Mouse (Mus musculus) neural tube, embryonic 14.5 days (tissue): Measurements from ENCODE around the gene Ddx41. TPM values are rescaled to one million over a fixed set of nuclear protein-coding genes. Genes with fewer than 3 reads are reported as not detected.

Experiments
- microRNA-seq: library from miRNA; unstranded; fragments of <30 nt; microRNA quantifications from one replicate; pipeline ENCODE4, GENCODE M21; 2016
- polyA plus RNA-seq: library from polyadenylated mRNA; unstranded; fragments of >200 nt; fragmentation: Nextera tagmentation; extraction: Ambion mirVana; gene quantifications from 2 replicates; pipeline ENCODE4 v1.2.1, GENCODE M21; 2014

The Ddx41 gene
- polyA plus RNA-seq, 1 experiment from 2014 or later: 51.3 TPM

Small RNA genes lying within 50 kb of the gene (microRNA-seq; reads per million reads assigned to microRNA genes)
- 0.85 reads per million for gene Mir6945

Other genes with a start within 250 kb of the Ddx41 start
- gene Prelid1, start 216.2 kb downstream of the Ddx41 start, polyA plus RNA-seq: 316 and 329 TPM in 2 replicates
- 99.0 and 101 TPM in 2 replicates for gene Rab24, start 214.7 kb downstream of the Ddx41 start, polyA plus RNA-seq
- gene Mxd3, start 206.8 kb downstream of the Ddx41 start, polyA plus RNA-seq: 5.7 and 5.9 TPM in 2 replicates
- 36.5 and 49.9 TPM in 2 replicates for gene Lman2, start 173.9 kb downstream of the Ddx41 start, polyA plus RNA-seq
- gene Rgs14, start 166.9 kb downstream of the Ddx41 start, polyA plus RNA-seq: 0.11 and 0.32 TPM in 2 replicates
- 0.19 and 0.32 TPM in 2 replicates for gene Slc34a1, start 138.5 kb downstream of the Ddx41 start, polyA plus RNA-seq
- gene Pfn3, start 121.4 kb downstream of the Ddx41 start, polyA plus RNA-seq: 0.55 and 1.2 TPM in 2 replicates
- gene F12, start 109.9 kb downstream of the Ddx41 start, polyA plus RNA-seq: 0.18 TPM in 1 of 2 replicates, not detected in the other
- 39.0 and 42.1 TPM in 2 replicates for gene Grk6, start 91.6 kb downstream of the Ddx41 start, polyA plus RNA-seq
- 5.8 and 6.7 TPM in 2 replicates for gene Prr7, start 72.4 kb downstream of the Ddx41 start, polyA plus RNA-seq
- gene Dbn1, start 48.5 kb downstream of the Ddx41 start, polyA plus RNA-seq: 376 and 450 TPM in 2 replicates
- gene Pdlim7, start 23.0 kb downstream of the Ddx41 start, polyA plus RNA-seq: 142 and 163 TPM in 2 replicates
- gene Dok3, start 7.4 kb downstream of the Ddx41 start, polyA plus RNA-seq: 4.2 and 4.6 TPM in 2 replicates
- 47.1 and 50.1 TPM in 2 replicates for gene Fam193b, start 34.5 kb upstream of the Ddx41 start, polyA plus RNA-seq
- 49.3 and 57.0 TPM in 2 replicates for gene Tmed9, start 37.1 kb upstream of the Ddx41 start, polyA plus RNA-seq
- gene B4galt7, start 63.2 kb upstream of the Ddx41 start, polyA plus RNA-seq: 32.7 and 40.4 TPM in 2 replicates
- gene Caml, start 86.3 kb upstream of the Ddx41 start, polyA plus RNA-seq: 112 and 118 TPM in 2 replicates
- 31.2 and 35.4 TPM in 2 replicates for gene Ddx46, start 98.4 kb upstream of the Ddx41 start, polyA plus RNA-seq
- gene B230219D22Rik, start 156.5 kb upstream of the Ddx41 start, polyA plus RNA-seq: 97.6 and 107 TPM in 2 replicates
- 150 and 156 TPM in 2 replicates for gene Txndc15, start 178.0 kb upstream of the Ddx41 start, polyA plus RNA-seq
- gene Pcbd2, start 190.7 kb upstream of the Ddx41 start, polyA plus RNA-seq: 19.6 and 23.9 TPM in 2 replicates
- gene Catsper3, start 247.9 kb upstream of the Ddx41 start, polyA plus RNA-seq: not detected in 2 replicates